Mouse (Mus musculus) kidney, adult 9 months (tissue): Measurements from ENCODE around the gene Cyp8b1.

ENCODE experiments used
- DNase-seq: peaks from one replicate; pipeline ENCODE4 v3.0.0; 2022

Gene Cyp8b1

GRCm38 (mm10) chr9:121890441-121890941, 25.6 kb downstream of the Cyp8b1 start:
- peak; percentile 40 for DNase-seq

DNA sequence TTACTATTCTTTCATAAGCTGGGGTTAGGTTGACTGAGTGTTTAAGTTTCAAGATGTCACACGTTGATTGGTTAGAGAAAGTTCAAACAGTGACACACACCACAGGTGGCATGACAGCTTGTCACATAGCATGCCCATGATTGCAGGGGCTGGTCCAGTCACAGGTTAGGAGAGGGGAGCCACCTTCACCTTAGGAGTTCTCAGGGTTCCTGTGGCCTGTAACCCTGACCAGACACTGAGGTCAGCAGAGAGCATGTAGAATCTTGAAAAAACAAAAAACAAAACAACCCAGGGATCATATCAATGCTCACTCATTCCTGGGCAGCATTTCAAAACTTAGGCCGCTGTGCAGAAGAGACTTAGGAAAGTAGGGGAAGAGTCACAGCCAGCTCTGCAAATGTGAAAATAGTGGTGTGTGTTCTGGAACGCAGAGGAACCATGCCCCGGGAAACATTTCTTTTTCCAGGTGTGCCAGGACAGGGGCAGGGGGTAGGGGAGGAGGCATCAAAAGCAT, 26.1 kb downstream of the Cyp8b1 start:
- DNase-seq, result no peak

DNA sequence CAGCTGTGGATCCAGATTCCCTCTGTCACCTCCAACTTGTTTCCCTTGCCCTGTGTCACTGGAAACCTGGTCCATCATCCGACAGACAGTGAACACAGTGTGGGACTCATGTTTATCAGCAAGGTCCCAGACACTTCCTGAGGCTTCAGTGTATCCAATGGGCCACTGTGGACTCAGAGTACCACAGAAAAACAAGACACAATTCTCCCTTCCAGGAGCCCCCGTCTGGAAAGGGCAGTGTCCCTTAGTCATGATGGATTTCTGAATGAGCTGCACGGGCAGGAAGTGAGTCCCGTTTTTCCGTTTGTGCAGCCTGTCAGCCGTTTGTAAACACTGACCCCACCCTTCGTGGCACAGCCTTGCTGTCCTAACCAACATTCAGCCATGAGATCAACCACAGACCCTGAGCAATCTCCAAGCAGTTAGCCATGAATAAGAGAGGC, 34.1 kb downstream of the Cyp8b1 start:
- DNase-seq, result no peak

DNA sequence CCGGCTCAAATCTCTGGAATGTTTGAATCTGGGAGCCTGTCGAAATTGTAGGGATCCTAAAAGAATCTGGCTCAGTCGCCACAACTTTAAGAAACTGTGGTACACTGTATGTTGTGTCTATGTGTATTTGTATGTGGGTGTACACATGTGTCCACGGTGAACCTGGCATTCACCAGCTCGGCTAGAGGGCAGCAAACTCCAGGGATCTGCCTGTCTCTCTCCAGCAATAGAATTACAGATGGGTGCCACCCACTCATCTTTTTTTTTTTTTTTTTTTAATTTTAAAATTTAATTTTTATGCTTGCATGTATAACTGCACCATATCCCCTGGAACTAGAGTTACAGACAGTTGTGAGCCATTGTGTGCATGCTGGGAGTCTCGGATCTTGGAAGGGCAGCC, 34.8 kb downstream of the Cyp8b1 start:
- DNase-seq, result no peak

DNA sequence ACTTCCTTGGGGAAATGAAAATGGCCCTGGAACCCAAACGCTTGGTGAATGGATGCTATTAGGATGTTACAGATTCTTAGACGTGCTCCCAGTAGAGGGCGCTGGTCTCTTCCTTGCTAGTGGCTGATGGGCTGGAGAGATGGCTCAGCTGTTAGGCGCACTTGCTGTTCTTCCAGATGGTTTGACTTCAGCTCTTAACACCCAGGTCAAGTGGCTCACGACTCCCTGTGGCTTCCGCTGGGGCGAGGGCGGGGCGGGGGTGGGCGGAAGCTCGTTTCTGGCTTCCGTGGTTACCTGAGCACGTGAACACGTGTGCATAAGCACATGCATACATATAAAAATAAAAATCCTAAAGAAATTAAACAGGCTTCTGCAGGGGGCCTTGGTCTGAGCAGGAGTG, 35.3 kb downstream of the Cyp8b1 start:
- DNase-seq, result peak; percentile 70

DNA sequence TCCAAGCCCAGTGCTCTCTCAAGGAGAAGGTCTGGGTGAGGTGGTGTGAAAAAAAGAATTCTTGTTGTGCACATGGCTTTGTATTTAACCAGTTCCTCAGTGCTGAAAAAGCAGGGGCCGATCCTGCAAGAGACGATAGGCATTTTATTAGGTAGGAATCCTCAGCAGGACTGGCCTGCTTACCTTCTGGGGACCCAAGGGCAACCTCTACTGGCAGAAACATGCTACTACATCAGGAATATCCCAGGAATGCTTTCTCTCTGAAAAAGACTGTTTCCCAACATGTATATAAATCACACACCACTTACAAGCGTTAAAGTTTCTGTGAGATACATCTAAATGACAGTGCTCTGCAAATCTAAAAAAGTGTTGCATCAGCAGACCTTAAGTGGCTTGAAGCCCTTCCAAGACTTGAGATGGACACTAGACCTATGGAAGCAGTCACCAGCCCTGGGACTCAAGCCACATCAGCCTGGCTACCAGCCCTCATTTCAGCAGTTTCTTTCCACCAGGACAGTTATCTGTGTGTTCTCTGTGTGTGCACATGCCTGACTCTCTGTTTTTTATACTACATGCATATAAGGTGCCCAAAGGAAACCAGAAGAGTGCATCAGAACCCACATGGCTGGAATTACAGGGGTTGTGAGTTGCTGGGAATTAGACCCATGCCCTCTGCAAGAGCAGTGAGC, 38.9 kb downstream of the Cyp8b1 start:
- DNase-seq, result peak; percentile 78

GRCm38 (mm10) chr9:121873578-121873977, 42.5 kb downstream of the Cyp8b1 start:
- DNase-seq, result no peak

DNA sequence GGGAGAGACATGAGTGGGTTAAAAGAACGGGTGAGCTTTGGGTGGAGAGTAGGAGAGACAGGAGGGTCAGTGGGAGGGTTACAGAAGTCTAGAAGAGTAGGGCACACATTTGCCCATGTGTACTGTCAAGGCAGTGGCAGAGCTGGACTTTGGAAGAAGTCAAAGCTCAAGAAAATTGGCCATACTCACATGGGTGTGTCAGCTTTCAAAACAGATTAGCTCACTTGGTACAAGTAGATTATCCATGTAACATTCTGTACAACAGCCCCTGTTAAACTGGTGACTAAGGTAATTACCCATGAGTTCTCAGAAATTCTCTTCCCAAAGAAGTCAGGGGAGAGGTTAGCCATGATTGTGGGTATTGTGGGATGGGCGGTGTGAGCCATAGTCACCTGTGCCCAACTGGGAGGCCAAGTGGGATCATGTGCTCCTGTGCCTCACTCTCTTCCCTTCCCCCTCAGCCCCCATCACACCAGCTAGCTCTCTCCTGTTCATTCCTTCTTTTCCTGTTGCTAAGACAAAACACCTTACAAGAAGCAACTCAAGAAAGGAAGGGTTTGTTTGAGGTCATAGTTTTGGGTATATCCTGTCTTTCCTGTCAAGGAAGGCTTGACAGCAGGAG, 43.9 kb downstream of the Cyp8b1 start:
- DNase-seq, result no peak

- no peak for DNase-seq
Measured at GRCm38 (mm10) chr9:121869973-121870515, 46.1 kb downstream of the Cyp8b1 start.

GRCm38 (mm10) chr9:121869432-121869831, 46.7 kb downstream of the Cyp8b1 start:
- DNase-seq, result no peak

DNA sequence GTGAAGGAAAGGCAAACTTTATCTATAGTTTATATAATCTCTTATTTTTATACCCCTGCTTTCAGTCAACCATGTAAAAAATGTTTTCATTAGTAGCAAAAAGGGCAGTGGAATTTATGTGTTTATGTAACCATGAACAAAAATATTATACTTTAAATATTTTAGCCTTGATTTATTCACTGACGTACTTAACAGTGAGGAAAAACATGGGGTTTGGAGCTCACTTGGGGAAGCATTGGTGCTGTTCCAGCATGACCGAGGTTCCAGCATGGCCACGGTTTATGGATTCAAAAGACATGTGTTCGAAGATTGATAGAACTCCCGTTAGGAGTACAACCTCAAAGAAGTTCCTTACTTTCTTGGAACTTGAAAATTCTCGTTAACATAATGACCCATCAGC, 47.9 kb downstream of the Cyp8b1 start:
- DNase-seq, result no peak

- DNase-seq, result peak; percentile 30
Measured at GRCm38 (mm10) chr9:121867632-121868031, 48.5 kb downstream of the Cyp8b1 start.

DNA sequence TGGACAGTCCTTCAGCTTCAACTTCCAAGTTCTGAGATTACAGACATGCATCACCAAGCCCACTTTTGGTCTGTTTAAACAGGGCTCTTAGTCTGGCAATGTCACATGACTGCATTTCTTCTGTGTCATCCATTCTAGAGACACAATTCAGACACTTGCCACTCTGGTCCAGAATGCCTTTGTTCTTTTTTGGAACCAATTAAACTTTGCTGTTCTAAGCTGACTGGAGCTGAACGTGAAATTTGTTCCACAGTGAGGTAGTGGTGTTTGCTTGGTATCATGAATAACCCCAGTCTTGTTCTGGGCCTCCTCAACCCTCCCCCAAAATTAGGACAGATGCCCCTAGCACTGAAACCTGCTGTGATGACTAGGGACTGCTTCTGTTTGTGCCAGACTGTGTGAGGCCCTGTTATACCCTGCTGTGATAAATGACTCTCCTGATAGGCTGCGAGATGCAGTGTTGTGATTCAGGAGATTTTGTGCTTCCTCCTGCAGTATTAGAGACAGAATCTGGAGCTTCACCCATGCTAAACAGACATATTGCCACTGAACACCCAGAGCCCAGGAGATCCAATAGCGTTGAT, 50.6 kb downstream of the Cyp8b1 start:
- no peak for DNase-seq

DNA sequence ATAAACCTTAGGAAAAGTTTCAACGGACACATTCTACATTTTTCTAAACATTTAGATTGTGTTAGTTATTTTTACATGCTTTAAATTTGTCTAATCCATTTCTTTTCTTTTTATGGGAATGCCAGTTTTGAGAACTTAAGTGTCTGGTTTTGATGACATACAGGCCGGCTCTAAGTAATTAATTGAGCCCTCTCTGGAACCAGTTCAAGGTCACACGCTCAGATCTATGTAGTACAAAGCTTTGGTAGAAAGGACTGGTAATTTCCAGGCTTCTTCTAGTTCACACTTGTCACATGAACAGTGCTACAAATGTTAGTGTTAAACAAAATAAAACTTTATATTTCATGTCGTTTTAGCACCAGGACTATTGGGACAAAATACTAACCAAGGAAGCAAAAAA, 51.3 kb downstream of the Cyp8b1 start:
- DNase-seq, result no peak
